Mouse (Mus musculus): ENCODE data around the gene Tll1.

- no peak for TF ChIP-seq EP300 (optimal IDR thresholded peaks at IDR 0.05)
- no peak for TF ChIP-seq CTCF (IDR thresholded peaks at IDR 0.05; ENCODE audit: low read depth)
Measured at GRCm38 (mm10) chr8:64107190-64107589, 98.9 kb downstream of the Tll1 start.
